Mouse (Mus musculus) pancreas, adult 10 weeks (tissue): Measurements from ENCODE around the gene Gosr1. TPM values are rescaled to one million over a fixed set of nuclear protein-coding genes. Genes with fewer than 3 reads are reported as not detected.

Experiments
- polyA plus RNA-seq: library from polyadenylated mRNA; stranded (reverse); fragments of 350-450 nt; fragmentation: Illumina TruSeq; extraction: RNeasy Lipid Tissue Mini Kit (QIAGEN cat#74804); gene quantifications from one replicate; pipeline ENCODE4 v1.2.3, GENCODE M21; 2015; ENCODE audit warnings: low read depth, low replicate concordance; ENCODE audit not compliant: insufficient read depth

Gene Gosr1
- polyA plus RNA-seq = 6.2 TPM

DNA sequence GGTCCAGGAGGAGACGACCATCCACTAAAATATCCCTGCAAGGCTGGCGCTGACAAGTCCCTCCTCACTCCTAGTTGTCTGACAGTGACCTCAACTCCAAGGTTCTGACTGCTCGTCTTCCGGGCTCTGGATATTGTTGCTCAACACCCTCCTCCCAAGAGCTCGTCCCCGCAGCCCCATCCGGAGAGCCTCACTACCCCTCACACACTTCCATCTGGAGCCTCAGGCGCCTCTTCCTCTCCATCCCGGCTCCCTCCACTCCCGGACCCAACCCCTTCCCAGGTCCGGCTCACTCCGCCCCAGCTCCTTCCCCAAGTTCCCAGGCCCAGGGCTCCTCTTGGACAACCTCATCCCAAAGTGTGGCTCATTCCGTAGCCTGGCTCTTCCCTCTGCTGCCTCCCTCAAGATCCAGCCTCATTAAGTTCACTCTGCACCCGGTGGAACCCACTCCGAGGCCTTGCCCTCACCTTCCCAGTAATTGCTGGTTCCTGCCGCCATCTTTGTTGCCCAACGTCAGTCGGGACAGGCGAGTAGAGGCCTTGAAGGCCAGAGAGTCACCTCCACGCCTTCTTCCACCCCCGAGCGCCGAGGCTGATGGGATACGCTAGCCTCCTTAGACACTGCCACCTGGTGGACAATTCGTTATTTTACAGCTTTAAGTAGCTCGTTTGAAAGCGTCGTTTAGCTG lies at the start of gene Gosr1:
Gosr1 (minus strand) TSS at position 527 of the 688 bp plus-strand sequence.

DNA sequence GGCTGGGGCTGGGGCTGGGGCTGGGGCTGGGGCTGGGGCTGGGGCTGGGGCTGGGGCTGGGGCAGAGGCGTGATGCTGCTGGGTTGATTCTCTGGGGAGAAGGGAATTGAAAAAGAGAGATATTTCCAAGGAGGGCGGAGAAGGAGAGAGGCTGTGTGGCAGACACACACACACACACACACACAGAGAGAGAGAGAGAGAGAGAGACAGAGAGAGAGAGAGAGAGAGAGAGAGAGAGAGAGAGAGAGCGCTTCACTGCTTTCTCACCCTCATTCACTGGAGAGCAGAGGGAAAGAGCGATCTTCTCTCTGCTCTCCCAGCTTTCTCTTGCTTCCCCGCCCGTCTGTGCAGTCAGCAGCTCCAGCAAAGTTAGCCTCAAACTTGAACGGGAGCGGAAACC lies 83.9 kb downstream of the Gosr1 start, which contains the start of gene Trarg1:
Trarg1 (plus strand) TSS at position 301 of the 400 bp plus-strand sequence.

Other genes starting within 250 kb of the Gosr1 start
- gene Abr, start 141.3 kb downstream of the Gosr1 start, polyA plus RNA-seq = 10.5 TPM
- gene Bhlha9, start 91.1 kb downstream of the Gosr1 start, polyA plus RNA-seq = not detected
- gene Trarg1, start 83.8 kb downstream of the Gosr1 start, polyA plus RNA-seq = 0.72 TPM
- gene Cpd, start 83.4 kb upstream of the Gosr1 start, polyA plus RNA-seq = 10.5 TPM
- not detected for gene Tmigd1, start 138.6 kb upstream of the Gosr1 start, polyA plus RNA-seq
- gene Blmh, start 161.2 kb upstream of the Gosr1 start, polyA plus RNA-seq = 7.2 TPM
- gene Slc6a4, start 235.0 kb upstream of the Gosr1 start, polyA plus RNA-seq = 0.59 TPM